Mouse (Mus musculus) stomach, embryonic 15.5 days (tissue): ENCODE results near the gene Adssl1. TPM values are rescaled to one million over a fixed set of nuclear protein-coding genes. Genes with fewer than 3 reads are reported as not detected.
A peak's percentile ranks its signal among the peaks of the same experiment; 100 is the strongest.

Experiments
- ATAC-seq: fragments of 200-750 bp; cut with Nextera tagmentation; 2 replicates; pipeline ENCODE4 v1.8.0; 2017; ENCODE audit warnings: low read depth, moderate number of reproducible peaks, moderate TSS enrichment; ENCODE audit not compliant: insufficient read depth, low FRiP score
- H3K27ac ChIP-seq: fragments of 300-500 bp; sonication (generic); 2 replicates; pipeline ENCODE4 v1.5.1; 2015; ENCODE audit warnings: mild to moderate bottlenecking, inconsistent platforms
- H3K27me3 ChIP-seq: fragments of 300-500 bp; sonication (generic); replicated peaks from 2 replicates; pipeline ENCODE4 v1.6.1; 2015; ENCODE audit warnings: inconsistent platforms
- H3K36me3 ChIP-seq: fragments of 300-500 bp; sonication (generic); 2 replicates; pipeline ENCODE4 v1.6.1; 2015; ENCODE audit warnings: inconsistent platforms
- H3K4me1 ChIP-seq: fragments of 300-500 bp; sonication (generic); 2 replicates; pipeline ENCODE4 v1.6.1; 2015; ENCODE audit warnings: inconsistent platforms
- H3K4me2 ChIP-seq: fragments of 300-500 bp; sonication (generic); 2 replicates; pipeline ENCODE4 v1.6.1; 2015; ENCODE audit warnings: mild to moderate bottlenecking, inconsistent platforms
- H3K4me3 ChIP-seq: fragments of 300-500 bp; sonication (generic); replicated peaks from 2 replicates; pipeline ENCODE4 v1.5.1; 2015; ENCODE audit warnings: inconsistent platforms
- H3K9ac ChIP-seq: fragments of 300-500 bp; sonication (generic); 2 replicates; pipeline ENCODE4 v1.6.1; 2015; ENCODE audit warnings: inconsistent platforms
- H3K9me3 ChIP-seq: fragments of 300-500 bp; sonication (generic); 2 replicates; pipeline ENCODE4 v1.6.1; 2016; ENCODE audit warnings: inconsistent platforms
- WGBS: fragments of 180-500 bp; shearing (Covaris S2); methylation state at CpG from one replicate; pipeline ENCODE4 v1.1.7; 2015; 5-methylcytosine and 5-hydroxymethylcytosine counted together
- polyA plus RNA-seq: library from polyadenylated mRNA; unstranded; fragments of >200 nt; fragmentation: Nextera tagmentation; extraction: Ambion mirVana; gene quantifications from 2 replicates; pipeline ENCODE4 v1.2.1, GENCODE M21; 2015

The Adssl1 gene
- polyA plus RNA-seq = 4.3 and 4.4 TPM in 2 replicates

DNA sequence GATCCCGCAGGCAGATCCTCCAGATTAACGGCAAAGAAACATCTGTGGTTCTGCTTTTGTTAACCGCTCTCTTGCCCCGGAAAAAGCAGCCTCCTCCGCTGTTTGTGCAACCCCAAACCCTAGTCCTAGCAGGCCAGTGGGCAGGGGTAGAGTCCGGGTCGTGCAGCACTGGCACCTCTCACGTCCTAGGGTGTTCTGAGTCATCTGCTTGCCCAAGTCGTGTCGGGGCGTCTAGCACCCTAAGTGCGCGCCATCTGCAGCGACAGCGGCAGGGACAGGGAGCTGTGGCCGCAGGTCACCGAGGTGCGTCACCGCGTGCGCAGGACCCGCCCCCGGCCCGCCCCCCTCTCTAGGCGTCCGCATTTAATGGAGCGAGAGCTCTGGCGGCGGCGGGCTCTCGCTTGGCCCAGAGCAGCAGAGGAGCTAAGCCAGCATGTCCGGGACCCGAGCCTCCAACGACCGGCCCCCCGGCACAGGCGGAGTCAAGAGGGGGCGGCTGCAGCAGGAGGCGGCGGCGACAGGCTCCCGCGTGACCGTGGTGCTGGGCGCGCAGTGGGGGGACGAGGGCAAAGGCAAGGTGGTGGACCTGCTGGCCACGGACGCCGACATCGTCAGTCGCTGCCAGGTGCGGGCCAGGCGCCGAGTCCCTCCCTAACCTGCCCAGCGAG, at the start of gene Adssl1:
Gene Adssl1, plus strand, starts transcription at position 360 of the 668 bp plus-strand sequence.
- Histone ChIP-seq H3K4me2 (peak within 1 kb of the TSS; percentile 98), H3K4me3 (peak within 1 kb of the TSS; percentile 54), H3K9ac (peak within 1 kb of the TSS; percentile 39), H3K36me3 (no peaks in the 10 kb centered on the region), H3K27ac (0 out of 2 replicates have a peak within 1 kb of the TSS, but pooled peaks have one; percentile 13), H3K4me1 (peaks cover 22% of the 10 kb centered on the region), H3K27me3 (no peaks in the 10 kb centered on the region; the same call in 1 of the 2 replicates), H3K9me3 (no peaks in the 10 kb centered on the region)
- under 1% methylated on average over 56 of the region's 56 CpGs for WGBS
- peak; percentile 63 for ATAC-seq

GRCm38 (mm10) chr12:112570160-112570559, 49.7 kb upstream of the Adssl1 start:
- Histone ChIP-seq H3K4me2 (no peak overlapping the region), H3K9me3 (no peaks in the 10 kb centered on the region), H3K36me3 (no peaks in the 10 kb centered on the region), H3K27ac (no peak overlapping the region), H3K27me3 (no peaks in the 10 kb centered on the region), H3K4me1 (no peaks in the 10 kb centered on the region), H3K4me3 (no peak overlapping the region), H3K9ac (no peak overlapping the region)
- WGBS = 83% methylated on average over 8 of the region's 8 CpGs
- ATAC-seq = no peak

DNA sequence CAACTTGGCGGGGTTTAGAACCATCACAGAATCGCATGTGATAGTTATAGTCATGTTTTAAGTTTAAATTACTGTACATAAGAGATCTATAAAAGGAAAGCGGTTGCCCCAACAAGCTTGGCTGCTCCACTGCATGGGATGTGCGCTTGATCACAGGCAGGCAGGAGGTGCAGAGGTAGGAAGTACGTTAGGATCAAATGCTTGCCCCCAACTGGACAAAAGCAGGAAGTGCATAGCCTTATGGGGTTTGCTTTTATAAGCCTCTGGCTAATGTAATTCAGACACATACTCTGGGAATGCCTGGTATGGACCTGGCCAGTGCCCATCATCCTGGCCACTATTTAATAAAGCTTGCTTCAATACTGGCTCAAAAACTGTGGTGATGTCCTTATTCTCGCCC, 48.8 kb upstream of the Adssl1 start:
- Histone ChIP-seq H3K4me1 (peaks cover 2% of the 10 kb centered on the region), H3K4me2 (no peak overlapping the region), H3K36me3 (no peaks in the 10 kb centered on the region), H3K9ac (no peak overlapping the region), H3K27ac (no peak overlapping the region), H3K27me3 (no peaks in the 10 kb centered on the region), H3K4me3 (no peak overlapping the region), H3K9me3 (no peaks in the 10 kb centered on the region)
- WGBS = 60% methylated on average over 6 of the region's 6 CpGs
- no peak for ATAC-seq

DNA sequence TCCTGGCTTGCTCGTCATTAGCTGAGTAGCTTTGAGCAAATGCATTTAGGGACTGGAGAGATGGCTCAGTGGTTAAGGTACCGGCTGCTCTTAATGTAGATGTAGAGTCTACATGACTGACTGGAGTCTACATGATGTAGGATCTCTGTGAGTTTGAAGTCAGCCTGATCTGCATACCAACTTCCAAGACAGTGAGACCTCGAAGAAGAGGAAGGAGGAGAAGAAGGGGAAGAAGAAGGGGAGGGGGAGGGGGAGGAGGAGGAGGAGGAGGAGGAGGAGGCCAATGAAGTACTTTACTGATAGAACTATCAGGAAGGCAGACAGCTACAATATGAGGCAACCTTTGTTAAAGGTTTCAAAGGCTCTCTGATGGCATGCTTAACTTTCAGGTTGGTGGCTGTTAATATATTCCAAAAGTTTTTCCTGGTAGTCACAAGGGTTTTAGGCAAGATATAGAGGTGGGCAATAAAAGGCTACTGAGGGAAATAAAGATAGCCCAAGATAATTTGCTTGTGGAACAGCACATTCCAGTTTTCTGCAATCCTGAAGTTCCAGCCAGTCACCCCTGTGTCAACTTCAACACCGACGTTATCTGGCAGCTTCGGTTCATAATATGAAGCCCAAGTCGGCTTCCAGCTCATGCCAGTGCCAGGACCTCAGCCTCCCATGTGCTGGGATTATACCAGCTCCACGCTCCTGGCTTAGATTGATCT, 44.4 kb upstream of the Adssl1 start:
- 57% methylated on average over 8 of the region's 8 CpGs for WGBS
- Histone ChIP-seq H3K36me3 (no peaks in the 10 kb centered on the region), H3K4me2 (no peak overlapping the region), H3K4me3 (no peak overlapping the region), H3K9ac (no peak overlapping the region), H3K27ac (peak overlapping the region; percentile 93), H3K9me3 (no peaks in the 10 kb centered on the region), H3K27me3 (no peaks in the 10 kb centered on the region), H3K4me1 (peaks cover 36% of the 10 kb centered on the region)
- no peak for ATAC-seq

- H3K4me2 ChIP-seq = peak overlapping the region; percentile 43
- no peaks in the 10 kb centered on the region for H3K36me3 ChIP-seq
- peaks cover 39% of the 10 kb centered on the region for H3K4me1 ChIP-seq
- no peak overlapping the region for H3K4me3 ChIP-seq
- peak overlapping the region; percentile 93 for H3K27ac ChIP-seq
- H3K27me3 ChIP-seq = no peaks in the 10 kb centered on the region
- peak; percentile 60; the same call in 1 of the 2 replicates for ATAC-seq
- 15% methylated on average over 6 of the region's 6 CpGs for WGBS
- H3K9ac ChIP-seq = no peak overlapping the region
- H3K9me3 ChIP-seq = no peaks in the 10 kb centered on the region
Observed at GRCm38 (mm10) chr12:112576341-112576740, 43.5 kb upstream of the Adssl1 start.

- H3K27ac ChIP-seq = peak overlapping the region; percentile 93
- peak; percentile 77 for ATAC-seq
- H3K9me3 ChIP-seq = no peaks in the 10 kb centered on the region
- WGBS = 4% methylated on average over 3 of the region's 3 CpGs
- H3K4me2 ChIP-seq = peak overlapping the region; percentile 43
- H3K9ac ChIP-seq = no peak overlapping the region
- H3K36me3 ChIP-seq = no peaks in the 10 kb centered on the region
- H3K4me3 ChIP-seq = no peak overlapping the region
- no peaks in the 10 kb centered on the region for H3K27me3 ChIP-seq
- peaks cover 39% of the 10 kb centered on the region for H3K4me1 ChIP-seq
Observed at GRCm38 (mm10) chr12:112576749-112577148, 43.1 kb upstream of the Adssl1 start.

GRCm38 (mm10) chr12:112578296-112579090, 41.4 kb upstream of the Adssl1 start:
- no peak for ATAC-seq
- no peaks in the 10 kb centered on the region for H3K36me3 ChIP-seq
- H3K4me1 ChIP-seq = peaks cover 39% of the 10 kb centered on the region
- H3K4me3 ChIP-seq = no peak overlapping the region
- H3K9ac ChIP-seq = no peak overlapping the region
- H3K4me2 ChIP-seq = no peak overlapping the region
- 66% methylated on average over 6 of the region's 6 CpGs for WGBS
- H3K27me3 ChIP-seq = no peaks in the 10 kb centered on the region
- H3K9me3 ChIP-seq = no peaks in the 10 kb centered on the region
- H3K27ac ChIP-seq = no peak overlapping the region

- 45% methylated on average over 5 of the region's 5 CpGs for WGBS
- peaks cover 39% of the 10 kb centered on the region for H3K4me1 ChIP-seq
- H3K4me3 ChIP-seq = no peak overlapping the region
- peak overlapping the region; percentile 23; the same call in 1 of the 2 replicates for H3K27ac ChIP-seq
- H3K9ac ChIP-seq = no peak overlapping the region
- no peaks in the 10 kb centered on the region for H3K9me3 ChIP-seq
- H3K36me3 ChIP-seq = no peaks in the 10 kb centered on the region
- H3K27me3 ChIP-seq = no peaks in the 10 kb centered on the region
- no peak overlapping the region for H3K4me2 ChIP-seq
- no peak for ATAC-seq
Observed at GRCm38 (mm10) chr12:112579430-112579829, 40.4 kb upstream of the Adssl1 start.

DNA sequence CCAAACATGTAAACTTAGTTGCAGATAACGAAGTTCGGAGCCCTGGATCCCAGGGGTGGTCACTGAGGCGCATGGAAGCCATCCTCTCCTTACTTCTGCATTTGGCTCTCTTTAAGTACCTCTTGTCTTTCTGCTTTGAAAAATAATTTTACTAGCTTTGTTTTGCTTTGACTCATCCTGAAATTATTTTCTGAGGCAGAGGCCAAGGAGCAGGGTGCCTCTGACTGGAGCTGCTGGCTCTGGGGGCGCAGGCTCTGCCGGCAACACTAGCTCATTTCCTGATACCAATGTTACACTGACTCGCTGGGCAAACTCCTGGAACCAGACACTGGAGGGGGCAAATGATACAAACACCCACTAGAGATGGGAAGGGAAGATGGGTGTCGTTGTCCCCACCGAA, 39.9 kb upstream of the Adssl1 start:
- Histone ChIP-seq H3K27ac (0 out of 2 replicates have a peak overlapping the region, but pooled peaks have one; percentile 4), H3K4me2 (no peak overlapping the region), H3K9me3 (no peaks in the 10 kb centered on the region), H3K36me3 (no peaks in the 10 kb centered on the region), H3K4me1 (peaks cover 39% of the 10 kb centered on the region), H3K9ac (no peak overlapping the region), H3K4me3 (no peak overlapping the region), H3K27me3 (no peaks in the 10 kb centered on the region)
- 72% methylated on average over 8 of the region's 8 CpGs for WGBS
- no peak for ATAC-seq

DNA sequence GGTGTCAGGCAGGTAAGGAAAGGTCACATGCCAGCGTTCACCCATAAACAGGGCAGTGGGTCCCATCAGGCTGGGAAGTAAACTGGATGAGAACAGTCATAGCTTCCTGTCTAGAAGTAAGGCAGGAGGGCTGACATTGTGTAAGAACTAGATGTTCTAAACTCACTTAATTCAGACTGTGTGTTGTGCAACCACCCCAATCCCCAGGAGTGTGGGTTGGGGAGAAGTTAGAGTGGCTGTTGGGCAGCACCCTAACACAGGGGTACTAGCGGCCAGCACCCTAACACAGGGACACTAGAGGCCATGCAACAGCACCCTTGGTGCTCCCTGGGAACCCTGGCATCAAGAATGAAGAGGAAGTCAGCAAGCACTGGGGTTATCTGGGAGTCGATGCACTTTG, 38.7 kb upstream of the Adssl1 start:
- no peak for ATAC-seq
- Histone ChIP-seq H3K27ac (no peak overlapping the region), H3K27me3 (no peaks in the 10 kb centered on the region), H3K4me3 (no peak overlapping the region), H3K36me3 (no peaks in the 10 kb centered on the region), H3K4me2 (no peak overlapping the region), H3K9me3 (no peaks in the 10 kb centered on the region), H3K4me1 (peaks cover 39% of the 10 kb centered on the region), H3K9ac (no peak overlapping the region)
- 71% methylated on average over 3 of the region's 3 CpGs for WGBS

- ATAC-seq = no peak
- WGBS = 74% methylated on average over 7 of the region's 7 CpGs
- Histone ChIP-seq H3K36me3 (no peaks in the 10 kb centered on the region), H3K4me1 (peaks cover 37% of the 10 kb centered on the region), H3K4me2 (no peak overlapping the region), H3K27ac (no peak overlapping the region), H3K27me3 (0 out of 2 replicates have a peak, but pooled peaks cover 3% of the 10 kb centered on the region), H3K9me3 (no peaks in the 10 kb centered on the region), H3K9ac (no peak overlapping the region), H3K4me3 (no peak overlapping the region)
Observed at GRCm38 (mm10) chr12:112584954-112585353, 34.9 kb upstream of the Adssl1 start.
